Mouse (Mus musculus) forebrain, postnatal 0 days (tissue): ENCODE data around the gene Scaf8. TPM values are rescaled to one million over a fixed set of nuclear protein-coding genes. Genes with fewer than 3 reads are reported as not detected.
"Not testable (repeated sequence)": the region's sequence is repeated elsewhere in the genome, so short reads cannot be mapped to it uniquely, and the experiment has no call there.

Experiments used
- ATAC-seq: fragments of 200-750 bp; cut with Nextera tagmentation; 2 replicates; pipeline ENCODE4 v1.8.0; 2017; ENCODE audit warnings: mild to moderate bottlenecking, moderate library complexity
- DNase-seq: peaks from one replicate; pipeline ENCODE4 v3.0.0-alpha.2; 2015
- H3K27ac ChIP-seq: fragments of 300-500 bp; sonication (generic); 2 replicates; pipeline ENCODE4 v1.5.1; 2014; ENCODE audit warnings: low read depth, mild to moderate bottlenecking, antibody characterized with exemption, low read length, moderate library complexity, mixed read lengths
- H3K27me3 ChIP-seq: fragments of 300-500 bp; sonication (generic); 2 replicates; pipeline ENCODE4 v1.6.1; 2014; ENCODE audit warnings: mild to moderate bottlenecking, low read length, mixed read lengths; ENCODE audit not compliant: insufficient read depth
- H3K36me3 ChIP-seq: fragments of 300-500 bp; sonication (generic); 2 replicates; pipeline ENCODE4 v1.6.1; 2014; ENCODE audit warnings: mild to moderate bottlenecking, moderate library complexity; ENCODE audit not compliant: insufficient read depth
- H3K4me1 ChIP-seq: fragments of 300-500 bp; sonication (generic); 2 replicates; pipeline ENCODE4 v1.6.1; 2014; ENCODE audit warnings: antibody characterized with exemption; ENCODE audit not compliant: insufficient read depth
- H3K4me2 ChIP-seq: fragments of 300-500 bp; sonication (generic); 2 replicates; pipeline ENCODE4 v1.6.1; 2014; ENCODE audit warnings: low read depth, mild to moderate bottlenecking, moderate library complexity
- H3K4me3 ChIP-seq: fragments of 300-500 bp; sonication (generic); 2 replicates; pipeline ENCODE4 v1.5.1; 2014; ENCODE audit warnings: low read depth, low read length, mixed read lengths
- H3K9ac ChIP-seq: fragments of 300-500 bp; sonication (generic); 2 replicates; pipeline ENCODE4 v1.6.1; 2014; ENCODE audit warnings: mild to moderate bottlenecking
- H3K9me3 ChIP-seq: fragments of 300-500 bp; sonication (generic); 2 replicates; pipeline ENCODE4 v1.6.1; 2016; ENCODE audit warnings: low read length
- CTCF ChIP-seq: sonication (generic); IDR thresholded peaks from 2 replicates; pipeline ENCODE4 v1.5.1; 2016; ENCODE audit warnings: antibody characterized with exemption, control low read depth, low read depth
- WGBS: fragments of 180-500 bp; shearing (Covaris S2); extraction: QIAGEN DNeasy Blood & Tissue Kit; methylation state at CpG from one replicate; pipeline ENCODE4 v1.1.7; 2014; 5-methylcytosine and 5-hydroxymethylcytosine counted together
- polyA plus RNA-seq: library from polyadenylated mRNA; unstranded; fragments of >200 nt; fragmentation: Nextera tagmentation; extraction: Ambion mirVana; gene quantifications from 2 replicates; pipeline ENCODE4 v1.2.1, GENCODE M21; 2015
- total RNA-seq: library from RNA; depleted of rRNA; stranded (reverse); fragments of >200 nt; gene quantifications from 2 replicates; pipeline ENCODE4 v1.2.3, GENCODE M21; 2014; rRNA removed

The Scaf8 gene
- 54.1 and 65.8 TPM in 2 replicates for total RNA-seq
- polyA plus RNA-seq = 12.1 and 15.6 TPM in 2 replicates

- ATAC-seq = peak; percentile 96
- peak within 1 kb of the TSS; percentile 95 for H3K4me3 ChIP-seq
- under 1% methylated on average over 65 of the region's 91 CpGs for WGBS
Measured at GRCm38 (mm10) chr17:3114720-3115379, at the start of gene Scaf8. Gene Scaf8 (plus strand): TSS chr17:3114972.

GRCm38 (mm10) chr17:3075166-3075872 lies 39.5 kb upstream of the Scaf8 start:
- Histone ChIP-seq H3K4me2 (no peak overlapping the region), H3K27me3 (no peaks in the 10 kb centered on the region), H3K4me1 (no peaks in the 10 kb centered on the region), H3K9ac (no peak overlapping the region), H3K27ac (no peak overlapping the region), H3K9me3 (no peaks in the 10 kb centered on the region), H3K4me3 (no peak overlapping the region), H3K36me3 (peaks cover 60% of the 10 kb centered on the region)
- 97% methylated on average over 9 of the region's 9 CpGs for WGBS
- DNase-seq (no peak), ATAC-seq (no peak)
- TF ChIP-seq CTCF = no peak

More at GRCm38 (mm10) chr17:3114720-3115379, at the start of gene Scaf8:
- Histone ChIP-seq H3K4me2 (peak within 1 kb of the TSS; percentile 53), H3K9ac (peak within 1 kb of the TSS; percentile 90), H3K27ac (peak within 1 kb of the TSS; percentile 98), H3K9me3 (no peaks in the 10 kb centered on the region), H3K27me3 (no peaks in the 10 kb centered on the region), H3K4me1 (peaks cover 9% of the 10 kb centered on the region; the same call in 1 of the 2 replicates), H3K36me3 (no peaks in the 10 kb centered on the region)
- peak; percentile 97 for DNase-seq
- TF ChIP-seq CTCF = peak; percentile 73

DNA sequence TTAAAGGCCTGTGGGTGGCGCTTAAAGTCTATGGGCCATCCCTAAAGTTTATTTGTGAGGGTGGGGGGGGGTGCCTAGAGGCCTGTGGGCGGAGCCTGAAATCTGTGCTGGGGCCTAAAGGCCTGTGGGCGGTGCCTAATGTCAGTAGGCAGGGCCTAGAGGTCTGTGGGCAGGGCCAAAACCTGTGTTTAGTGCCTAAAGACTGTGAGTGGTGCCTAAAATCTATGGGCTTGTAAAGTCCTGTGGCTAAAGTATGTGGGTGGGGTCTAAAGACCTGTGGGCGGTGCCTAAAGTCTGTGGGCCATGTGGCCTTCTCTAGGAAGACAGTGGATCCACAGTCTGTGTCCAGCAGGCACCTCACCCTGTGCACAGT lies 38.9 kb upstream of the Scaf8 start:
- no peak overlapping the region for H3K4me2 ChIP-seq
- no peaks in the 10 kb centered on the region for H3K4me1 ChIP-seq
- no peak overlapping the region for H3K9ac ChIP-seq
- H3K9me3 ChIP-seq = no peaks in the 10 kb centered on the region
- no peak overlapping the region for H3K27ac ChIP-seq
- H3K36me3 ChIP-seq = peaks cover 56% of the 10 kb centered on the region
- 93% methylated on average over 4 of the region's 4 CpGs for WGBS
- no peak for ATAC-seq
- TF ChIP-seq CTCF = no peak
- DNase-seq = no peak
- no peaks in the 10 kb centered on the region for H3K27me3 ChIP-seq
- H3K4me3 ChIP-seq = no peak overlapping the region

DNA sequence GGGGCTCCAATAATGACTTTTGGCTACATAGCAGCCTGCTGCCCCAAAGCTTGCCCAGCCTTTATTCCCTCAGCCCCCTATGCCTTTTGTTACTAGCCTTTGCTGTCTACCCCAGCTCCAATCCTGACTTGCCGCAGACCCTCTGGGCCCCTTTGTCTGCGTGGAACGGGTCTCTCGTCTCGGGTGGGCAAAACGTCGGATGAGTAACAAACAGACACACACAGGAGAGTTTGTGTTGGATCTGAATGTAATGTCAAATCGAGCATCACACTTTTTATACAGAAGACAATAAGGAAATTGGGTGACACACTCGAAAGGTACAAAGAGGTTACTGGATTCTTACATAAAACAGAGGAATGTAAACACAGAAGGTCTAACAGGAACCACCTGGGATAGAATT lies 36.8 kb upstream of the Scaf8 start:
- ATAC-seq, H3K9ac ChIP-seq, H3K4me1 ChIP-seq, H3K27ac ChIP-seq, H3K9me3 ChIP-seq, H3K4me2 ChIP-seq, H3K4me3 ChIP-seq, H3K27me3 ChIP-seq, DNase-seq: not testable (repeated sequence)
- peaks cover 36% of the 10 kb centered on the region for H3K36me3 ChIP-seq
- WGBS = 90% methylated on average over 9 of the region's 9 CpGs

- not testable (repeated sequence) for H3K9me3 ChIP-seq, H3K9ac ChIP-seq, DNase-seq, H3K4me2 ChIP-seq, H3K27me3 ChIP-seq, H3K27ac ChIP-seq, H3K4me1 ChIP-seq, H3K4me3 ChIP-seq, H3K36me3 ChIP-seq, ATAC-seq
- WGBS = 80% methylated on average over 7 of the region's 9 CpGs
Measured at GRCm38 (mm10) chr17:3080587-3081349, 34.0 kb upstream of the Scaf8 start.

DNA sequence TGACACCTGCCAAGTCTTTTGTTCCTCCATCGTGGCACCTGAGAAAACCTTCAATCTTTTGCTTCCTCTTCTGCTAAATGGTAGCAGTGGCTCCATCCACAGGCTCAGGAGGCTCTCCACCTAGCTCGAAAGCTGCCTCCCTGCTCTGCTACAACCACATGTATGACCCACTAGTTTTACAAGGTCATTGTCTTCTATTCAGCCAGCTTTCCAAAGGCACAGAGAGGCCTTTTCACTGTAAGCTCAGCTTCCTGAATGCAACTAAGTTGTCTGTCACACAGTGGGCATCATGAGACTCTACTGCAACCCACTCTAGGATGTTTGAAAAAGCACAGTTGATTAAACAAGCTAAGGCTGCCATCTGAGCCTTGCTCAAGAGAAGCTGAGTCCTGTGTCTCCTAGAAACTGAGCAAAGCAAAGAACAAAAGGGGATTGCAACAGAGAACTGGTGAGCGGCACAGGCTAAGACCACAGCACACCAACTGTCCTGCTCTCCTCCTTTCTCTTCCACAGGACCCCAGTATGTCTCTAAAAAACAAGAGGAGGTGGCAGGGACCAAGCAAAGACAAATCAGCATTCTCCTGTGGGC lies 33.2 kb upstream of the Scaf8 start:
- 69% methylated on average over 2 of the region's 3 CpGs for WGBS

DNA sequence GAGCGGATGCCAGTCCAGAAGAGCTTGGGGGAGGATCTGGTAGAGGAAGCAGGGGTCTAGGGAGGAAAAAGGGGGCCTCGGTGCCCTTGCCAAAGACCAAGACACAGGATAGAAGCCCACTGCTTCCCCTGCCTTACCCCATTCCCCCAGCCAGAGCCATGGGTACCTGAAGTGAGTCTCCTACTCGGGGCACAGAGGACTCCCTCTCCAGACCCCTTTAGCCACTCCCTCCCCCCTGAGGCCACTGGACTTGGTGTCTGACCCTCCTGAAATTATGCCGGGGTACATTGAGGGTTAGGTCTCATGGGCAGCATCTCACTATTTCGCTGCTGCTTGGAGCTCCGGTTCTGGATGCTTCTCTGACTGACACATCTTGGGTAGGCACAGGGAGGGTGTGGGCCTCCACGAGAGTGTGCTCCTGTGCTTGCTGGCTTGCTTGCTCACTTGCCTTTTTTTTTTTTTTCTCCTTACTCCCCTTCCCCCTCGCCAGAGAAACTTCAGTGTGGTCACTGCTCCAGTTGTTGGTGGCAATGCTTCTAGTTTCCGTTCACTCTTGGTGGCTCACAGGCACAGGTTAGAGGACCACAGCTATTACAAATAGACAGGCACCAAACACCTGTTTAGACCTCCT lies 32.5 kb upstream of the Scaf8 start:
- 68% methylated on average over 6 of the region's 9 CpGs for WGBS
- peak overlapping the region; percentile 47; the same call in 1 of the 2 replicates for H3K4me3 ChIP-seq
- H3K27me3 ChIP-seq, H3K9me3 ChIP-seq, H3K9ac ChIP-seq, H3K4me1 ChIP-seq, H3K36me3 ChIP-seq, H3K27ac ChIP-seq: not testable (repeated sequence)
- DNase-seq (peak; percentile 17), ATAC-seq (peak; percentile 3; the same call in 1 of the 2 replicates)
- H3K4me2 ChIP-seq = peak overlapping the region; percentile 40

More for the DNA sequence above, 33.2 kb upstream of the Scaf8 start:
- H3K4me3 ChIP-seq, H3K27me3 ChIP-seq, H3K9ac ChIP-seq, H3K9me3 ChIP-seq, H3K4me1 ChIP-seq, H3K4me2 ChIP-seq, DNase-seq, H3K36me3 ChIP-seq, H3K27ac ChIP-seq: not testable (repeated sequence)
- peak; percentile 3; the same call in 1 of the 2 replicates for ATAC-seq
